Mouse (Mus musculus) neural tube, embryonic 14.5 days (tissue): Measurements from ENCODE around the gene Lamb3. TPM values are rescaled to one million over a fixed set of nuclear protein-coding genes. Genes with fewer than 3 reads are reported as not detected.
A peak's percentile ranks its signal among the peaks of the same experiment; 100 is the strongest.

Experiments
- ATAC-seq: fragments of 200-750 bp; cut with Nextera tagmentation; 2 replicates; pipeline ENCODE4 v1.8.0; 2017; ENCODE audit warnings: low read depth, mild to moderate bottlenecking, moderate TSS enrichment, moderate library complexity
- H3K27ac ChIP-seq: fragments of 300-500 bp; sonication (generic); 2 replicates; pipeline ENCODE4 v1.5.1; 2014; ENCODE audit warnings: low read depth, mild to moderate bottlenecking, control low read depth, low read length, moderate library complexity, mixed read lengths
- H3K27me3 ChIP-seq: fragments of 300-500 bp; sonication (generic); 2 replicates; pipeline ENCODE4 v1.6.1; 2014; ENCODE audit warnings: low read length; ENCODE audit not compliant: control insufficient read depth, insufficient read depth
- H3K36me3 ChIP-seq: fragments of 300-500 bp; sonication (generic); 2 replicates; pipeline ENCODE4 v1.6.1; 2014; ENCODE audit warnings: low read length, mixed read lengths; ENCODE audit not compliant: control insufficient read depth, insufficient read depth
- H3K4me1 ChIP-seq: fragments of 300-500 bp; sonication (generic); 2 replicates; pipeline ENCODE4 v1.6.1; 2014; ENCODE audit warnings: low read length; ENCODE audit not compliant: control insufficient read depth, insufficient read depth
- H3K4me2 ChIP-seq: fragments of 300-500 bp; sonication (generic); 2 replicates; pipeline ENCODE4 v1.6.1; 2014; ENCODE audit warnings: mild to moderate bottlenecking, low read depth, low read length, control low read depth
- H3K4me3 ChIP-seq: fragments of 300-500 bp; sonication (generic); 2 replicates; pipeline ENCODE4 v1.5.1; 2014; ENCODE audit warnings: low read depth, low read length, control low read depth, mixed read lengths
- H3K9ac ChIP-seq: fragments of 300-500 bp; sonication (generic); replicated peaks from 2 replicates; pipeline ENCODE4 v1.6.1; 2014; ENCODE audit warnings: low read depth, mild to moderate bottlenecking, control low read depth, low read length, mixed read lengths
- H3K9me3 ChIP-seq: fragments of 300-500 bp; sonication (generic); 2 replicates; pipeline ENCODE4 v1.6.1; 2016; ENCODE audit warnings: low read length; ENCODE audit not compliant: control insufficient read depth
- WGBS: fragments of 180-500 bp; shearing (Covaris S2); extraction: QIAGEN DNeasy Blood & Tissue Kit; methylation state at CpG from one replicate; pipeline ENCODE4 v1.1.7; 2014; 5-methylcytosine and 5-hydroxymethylcytosine counted together
- polyA plus RNA-seq: library from polyadenylated mRNA; unstranded; fragments of >200 nt; fragmentation: Nextera tagmentation; extraction: Ambion mirVana; gene quantifications from 2 replicates; pipeline ENCODE4 v1.2.1, GENCODE M21; 2014

Lamb3 gene
- polyA plus RNA-seq, 1 experiment from 2014 or later, result 0.23 TPM

- H3K36me3 ChIP-seq, result no peaks in the 10 kb centered on the region
- ATAC-seq, result no peak
- 17% methylated on average over 7 of the region's 7 CpGs for WGBS
These were observed 97.9 kb downstream of the Lamb3 start for GRCm38 (mm10) chr1:193305386-193305785.

GRCm38 (mm10) chr1:193306832-193307231, 99.3 kb downstream of the Lamb3 start:
- Histone ChIP-seq H3K4me1 (no peaks in the 10 kb centered on the region), H3K9me3 (no peaks in the 10 kb centered on the region), H3K4me3 (no peak overlapping the region), H3K27me3 (no peaks in the 10 kb centered on the region), H3K9ac (no peak overlapping the region), H3K36me3 (no peaks in the 10 kb centered on the region), H3K4me2 (no peak overlapping the region), H3K27ac (no peak overlapping the region)
- ATAC-seq, result no peak
- WGBS, result 96% methylated on average over 2 of the region's 2 CpGs

More at GRCm38 (mm10) chr1:193305386-193305785, 97.9 kb downstream of the Lamb3 start:
- H3K9ac ChIP-seq, result no peak overlapping the region
- no peaks in the 10 kb centered on the region for H3K9me3 ChIP-seq
- H3K27me3 ChIP-seq, result no peaks in the 10 kb centered on the region
- H3K27ac ChIP-seq, result no peak overlapping the region
- H3K4me2 ChIP-seq, result no peak overlapping the region
- no peaks in the 10 kb centered on the region for H3K4me1 ChIP-seq
- no peak overlapping the region for H3K4me3 ChIP-seq

- Histone ChIP-seq H3K4me2 (no peak overlapping the region), H3K36me3 (no peaks in the 10 kb centered on the region), H3K4me1 (no peaks in the 10 kb centered on the region), H3K27me3 (no peaks in the 10 kb centered on the region), H3K27ac (no peak overlapping the region), H3K9me3 (no peaks in the 10 kb centered on the region), H3K4me3 (no peak overlapping the region), H3K9ac (no peak overlapping the region)
- WGBS, result 88% methylated on average over 1 of the region's 1 CpGs
- ATAC-seq, result no peak
These were observed 102.5 kb downstream of the Lamb3 start for GRCm38 (mm10) chr1:193309785-193310518.

- H3K27ac ChIP-seq, result no peak overlapping the region
- WGBS, result 89% methylated on average over 3 of the region's 3 CpGs
- no peaks in the 10 kb centered on the region for H3K27me3 ChIP-seq
- no peaks in the 10 kb centered on the region for H3K9me3 ChIP-seq
- H3K9ac ChIP-seq, result no peak overlapping the region
- no peak overlapping the region for H3K4me3 ChIP-seq
- no peaks in the 10 kb centered on the region for H3K4me1 ChIP-seq
- H3K4me2 ChIP-seq, result no peak overlapping the region
- ATAC-seq, result no peak
- H3K36me3 ChIP-seq, result no peaks in the 10 kb centered on the region
These were observed 103.1 kb downstream of the Lamb3 start for GRCm38 (mm10) chr1:193310519-193311085.

- no peaks in the 10 kb centered on the region for H3K27me3 ChIP-seq
- ATAC-seq, result no peak
- H3K27ac ChIP-seq, result no peak overlapping the region
- no peak overlapping the region for H3K4me3 ChIP-seq
- no peak overlapping the region for H3K4me2 ChIP-seq
- no peaks in the 10 kb centered on the region for H3K36me3 ChIP-seq
- no peaks in the 10 kb centered on the region for H3K9me3 ChIP-seq
- H3K9ac ChIP-seq, result no peak overlapping the region
- 87% methylated on average over 1 of the region's 1 CpGs for WGBS
- H3K4me1 ChIP-seq, result 0 out of 2 replicates have a peak, but pooled peaks cover 3% of the 10 kb centered on the region
These were observed 104.1 kb downstream of the Lamb3 start for GRCm38 (mm10) chr1:193311596-193311995.

- H3K4me3 ChIP-seq, result no peak overlapping the region
- H3K9ac ChIP-seq, result no peak overlapping the region
- no peak overlapping the region for H3K27ac ChIP-seq
- no peak overlapping the region for H3K4me2 ChIP-seq
- H3K36me3 ChIP-seq, result no peaks in the 10 kb centered on the region
- whole genome bisulfite sequencing, result 68% methylated on average over 5 of the region's 5 CpGs
- no peaks in the 10 kb centered on the region for H3K9me3 ChIP-seq
- no peaks in the 10 kb centered on the region for H3K27me3 ChIP-seq
- no peak for ATAC-seq
- H3K4me1 ChIP-seq, result 0 out of 2 replicates have a peak, but pooled peaks cover 3% of the 10 kb centered on the region
These were observed 108.3 kb downstream of the Lamb3 start for GRCm38 (mm10) chr1:193315705-193316357.

GRCm38 (mm10) chr1:193316358-193316750, 108.9 kb downstream of the Lamb3 start:
- Histone ChIP-seq H3K4me2 (no peak overlapping the region), H3K9me3 (no peaks in the 10 kb centered on the region), H3K4me3 (no peak overlapping the region), H3K27ac (no peak overlapping the region), H3K9ac (no peak overlapping the region), H3K27me3 (no peaks in the 10 kb centered on the region), H3K36me3 (no peaks in the 10 kb centered on the region), H3K4me1 (0 out of 2 replicates have a peak, but pooled peaks cover 3% of the 10 kb centered on the region)
- 72% methylated on average over 9 of the region's 9 CpGs for WGBS
- no peak for ATAC-seq

GRCm38 (mm10) chr1:193317159-193317559, 109.7 kb downstream of the Lamb3 start:
- Histone ChIP-seq H3K27me3 (no peaks in the 10 kb centered on the region), H3K4me1 (0 out of 2 replicates have a peak, but pooled peaks cover 3% of the 10 kb centered on the region), H3K4me2 (no peak overlapping the region), H3K9ac (no peak overlapping the region), H3K36me3 (no peaks in the 10 kb centered on the region), H3K9me3 (no peaks in the 10 kb centered on the region), H3K4me3 (no peak overlapping the region), H3K27ac (no peak overlapping the region)
- 40% methylated on average over 6 of the region's 6 CpGs for WGBS
- ATAC-seq, result peak; percentile 44; the same call in 1 of the 2 replicates

GRCm38 (mm10) chr1:193319721-193320120, 112.2 kb downstream of the Lamb3 start:
- 0 out of 2 replicates have a peak, but pooled peaks cover 3% of the 10 kb centered on the region for H3K4me1 ChIP-seq
- no peak for ATAC-seq
- WGBS, result 54% methylated on average over 3 of the region's 3 CpGs
- H3K4me3 ChIP-seq, result no peak overlapping the region
- H3K36me3 ChIP-seq, result no peaks in the 10 kb centered on the region
- no peak overlapping the region for H3K9ac ChIP-seq
- H3K27me3 ChIP-seq, result no peaks in the 10 kb centered on the region
- H3K27ac ChIP-seq, result no peak overlapping the region
- H3K4me2 ChIP-seq, result no peak overlapping the region
- no peaks in the 10 kb centered on the region for H3K9me3 ChIP-seq
